Mouse (Mus musculus): Measurements from ENCODE around the gene Sorbs1. TPM values are rescaled to one million over a fixed set of nuclear protein-coding genes. Genes with fewer than 3 reads are reported as not detected.

The Sorbs1 gene
- total RNA-seq, 2 experiments from 2014 or later = 234 to 256 TPM

GRCm38 (mm10) chr19:40404582-40404981 is 109.0 kb downstream of the Sorbs1 start:
- peak; percentile 35 for DNase-seq

- DNase-seq = no peak
These were observed 109.6 kb downstream of the Sorbs1 start for GRCm38 (mm10) chr19:40403999-40404398.

GRCm38 (mm10) chr19:40402155-40402963 is 111.2 kb downstream of the Sorbs1 start:
- peak; percentile 27 for DNase-seq

- peak; percentile 65 for DNase-seq
These were observed 112.4 kb downstream of the Sorbs1 start for GRCm38 (mm10) chr19:40401213-40401612.

- DNase-seq = no peak
These were observed 113.1 kb downstream of the Sorbs1 start for GRCm38 (mm10) chr19:40400426-40401030.

- DNase-seq = peak; percentile 42
These were observed 117.6 kb downstream of the Sorbs1 start for GRCm38 (mm10) chr19:40395757-40396661.

GRCm38 (mm10) chr19:40395321-40395695 is 118.3 kb downstream of the Sorbs1 start:
- DNase-seq = no peak

GRCm38 (mm10) chr19:40394555-40395320 is 118.8 kb downstream of the Sorbs1 start:
- peak; percentile 49 for DNase-seq

- DNase-seq = no peak
These were observed 120.7 kb downstream of the Sorbs1 start for GRCm38 (mm10) chr19:40392795-40393392.

- DNase-seq = peak; percentile 92
These were observed 122.1 kb downstream of the Sorbs1 start for GRCm38 (mm10) chr19:40391469-40391868.

- no peak for DNase-seq
These were observed 126.7 kb downstream of the Sorbs1 start for GRCm38 (mm10) chr19:40386916-40387315.

- no peak for DNase-seq
These were observed 128.2 kb downstream of the Sorbs1 start for GRCm38 (mm10) chr19:40385334-40385733.

GRCm38 (mm10) chr19:40383931-40384330 is 129.6 kb downstream of the Sorbs1 start:
- DNase-seq = peak; percentile 47

- peak; percentile 45 for DNase-seq
These were observed 132.9 kb downstream of the Sorbs1 start for GRCm38 (mm10) chr19:40380656-40381055.

GRCm38 (mm10) chr19:40380005-40380404 is 133.6 kb downstream of the Sorbs1 start:
- peak; percentile 67 for DNase-seq

- no peak for DNase-seq
These were observed 134.5 kb downstream of the Sorbs1 start for GRCm38 (mm10) chr19:40379081-40379480.

GRCm38 (mm10) chr19:40377632-40378031 is 135.9 kb downstream of the Sorbs1 start:
- DNase-seq = peak; percentile 81

- DNase-seq = peak; percentile 72
These were observed 136.9 kb downstream of the Sorbs1 start for GRCm38 (mm10) chr19:40376566-40377281.

GRCm38 (mm10) chr19:40374720-40375119 is 138.9 kb downstream of the Sorbs1 start:
- DNase-seq = peak; percentile 45

- DNase-seq = no peak
These were observed 140.9 kb downstream of the Sorbs1 start for GRCm38 (mm10) chr19:40372679-40373078.

GRCm38 (mm10) chr19:40371866-40372265 is 141.7 kb downstream of the Sorbs1 start:
- no peak for DNase-seq

Measured in heart, postnatal 4 days (tissue).